Mouse (Mus musculus) C2C12 (cell line): ENCODE results near the gene Tubb2b.

Experiments
- CTCF ChIP-seq: IDR thresholded peaks from one replicate; pipeline ENCODE4 v1.5.1; 2011; ENCODE audit not compliant: control insufficient read depth, insufficient read depth, insufficient read length
- MAX ChIP-seq: IDR thresholded peaks from one replicate; pipeline ENCODE4 v1.6.1; 2011; ENCODE audit warnings: mild to moderate bottlenecking, control low read depth
- MYOD1 ChIP-seq: IDR thresholded peaks from one replicate; pipeline ENCODE4 v1.6.1; 2011; ENCODE audit warnings: low read depth; ENCODE audit not compliant: control insufficient read depth, insufficient read length
- MYOG ChIP-seq: IDR thresholded peaks from one replicate; pipeline ENCODE4 v1.6.1; 2011; ENCODE audit not compliant: control insufficient read depth, insufficient read length; ENCODE audit errors: extremely low read depth
- USF1 ChIP-seq: IDR thresholded peaks from one replicate; pipeline ENCODE4 v1.6.1; 2011; ENCODE audit warnings: low read depth, mild to moderate bottlenecking, control low read depth, moderate library complexity

DNA sequence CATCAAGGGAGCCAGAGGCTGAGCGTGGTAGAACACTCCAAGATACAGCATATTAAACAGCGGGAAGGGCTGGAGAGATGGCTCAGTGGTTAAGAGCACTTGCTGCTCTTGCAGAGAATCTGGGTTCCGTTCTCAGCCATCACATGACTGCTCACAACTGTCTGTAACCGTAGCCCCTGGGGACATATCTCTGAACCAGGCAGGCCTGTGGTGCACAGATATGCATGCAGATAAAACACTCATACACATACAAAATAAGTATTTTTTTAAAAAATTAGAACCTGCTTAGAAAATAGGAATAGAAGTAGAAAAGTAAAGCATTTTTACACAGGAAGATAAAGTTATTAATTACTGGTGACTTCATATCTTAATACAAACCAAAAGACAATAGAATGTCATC is 11.4 kb downstream of the Tubb2b start:
- TF ChIP-seq CTCF (no peak), USF1 (no peak), MAX (no peak), MYOD1 (no peak), MYOG (no peak)
